Mouse (Mus musculus) layer of hippocampus, adult 9-10 months (tissue): Measurements from ENCODE around the gene Rragd.
"Not testable (repeated sequence)": the region's sequence is repeated elsewhere in the genome, so short reads cannot be mapped to it uniquely, and the experiment has no call there.

Experiments
- DNase-seq: peaks from one replicate; pipeline ENCODE4 v3.0.0; 2022; ENCODE audit warnings: low spot score

The Rragd gene

GRCm38 (mm10) chr4:32982716-32983175, at the start of gene Rragd:
Gene Rragd (plus strand): TSS chr4:32983037.
- no peak for DNase-seq

DNA sequence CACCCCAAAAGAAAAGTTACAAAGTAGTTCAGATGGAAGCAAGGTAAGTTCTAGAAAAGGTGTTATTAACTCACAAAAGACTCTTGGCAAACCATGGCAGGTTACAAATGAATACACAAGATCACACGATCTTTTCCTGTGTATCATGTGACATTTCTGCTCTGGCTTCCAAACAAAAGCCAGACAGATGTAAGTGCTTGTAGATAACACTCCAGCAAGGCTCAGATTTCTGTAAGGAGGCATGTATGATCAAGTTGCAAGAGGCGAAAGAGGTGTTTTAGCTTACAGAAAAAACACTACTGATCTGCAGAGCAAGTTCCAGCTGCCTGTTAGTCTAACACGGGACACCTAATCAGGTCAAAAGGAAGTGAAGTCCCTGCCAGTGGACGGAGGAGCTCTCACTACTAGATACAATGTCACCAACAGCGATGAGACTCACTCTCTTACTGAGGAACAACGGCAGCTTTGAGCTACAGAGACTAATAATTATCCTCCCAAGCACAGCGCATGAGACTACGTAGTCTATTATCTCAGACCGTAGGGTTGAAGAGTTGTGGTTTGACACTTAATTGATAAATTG, 46.0 kb upstream of the Rragd start:
- no peak for DNase-seq

DNA sequence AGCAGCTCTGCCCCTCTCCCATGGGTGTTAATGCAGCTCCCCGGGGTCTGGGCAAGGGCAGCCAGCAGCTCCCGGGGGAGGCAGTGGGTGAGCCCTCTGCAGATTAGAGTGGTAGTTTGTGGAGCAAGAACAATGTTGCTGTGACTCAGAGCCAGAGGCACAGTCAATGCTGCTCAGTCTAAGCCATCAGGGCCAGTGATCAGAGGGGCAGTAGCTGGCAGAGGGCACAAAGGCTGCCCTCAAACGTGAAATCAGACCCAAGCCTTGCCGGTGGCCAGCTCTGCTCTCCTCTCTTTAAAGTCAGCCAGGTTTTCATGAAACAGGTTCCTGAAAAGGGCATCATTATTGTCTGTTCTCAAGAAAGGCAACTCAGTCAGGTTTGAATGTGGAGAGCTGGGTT, 43.3 kb upstream of the Rragd start:
- DNase-seq: no peak

DNA sequence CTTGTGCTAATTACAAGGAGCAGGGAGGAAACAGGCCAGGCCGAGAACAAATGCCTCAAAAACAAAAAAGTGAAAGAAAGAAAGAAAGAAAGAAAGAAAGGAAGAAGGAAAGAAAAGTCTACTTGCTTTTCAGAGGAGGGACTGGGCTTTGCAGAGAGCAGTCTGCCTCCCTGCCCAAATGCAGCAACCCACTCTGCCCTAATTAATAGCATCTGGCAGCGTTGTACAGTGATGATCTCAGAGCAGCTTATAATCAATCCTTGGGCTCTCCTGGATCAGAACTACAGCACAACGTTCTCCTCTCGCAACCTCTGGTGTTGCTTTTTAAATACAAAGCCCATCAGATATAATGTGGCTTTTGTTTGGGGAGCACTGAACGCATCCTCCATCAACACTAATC, 42.9 kb upstream of the Rragd start:
- DNase-seq: no peak

DNA sequence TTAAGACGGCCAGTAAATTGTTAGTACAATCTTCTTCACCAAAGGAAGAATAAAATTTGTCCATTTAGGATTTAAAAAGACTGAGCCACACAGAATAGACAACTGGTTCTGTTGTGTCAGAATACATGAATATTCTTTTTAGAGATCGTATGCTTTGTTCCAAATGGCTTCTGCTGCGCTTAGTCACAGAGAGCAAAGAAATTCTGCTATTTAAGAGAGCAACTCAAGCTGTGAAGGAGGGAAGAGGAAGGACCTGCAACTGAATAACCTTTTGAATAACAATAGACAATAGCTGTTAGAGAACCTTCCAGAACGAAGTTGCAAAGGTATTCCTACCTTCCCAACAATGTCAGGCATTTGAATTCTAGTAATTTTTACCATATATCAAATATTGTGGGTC, 41.9 kb upstream of the Rragd start:
- DNase-seq: no peak

DNA sequence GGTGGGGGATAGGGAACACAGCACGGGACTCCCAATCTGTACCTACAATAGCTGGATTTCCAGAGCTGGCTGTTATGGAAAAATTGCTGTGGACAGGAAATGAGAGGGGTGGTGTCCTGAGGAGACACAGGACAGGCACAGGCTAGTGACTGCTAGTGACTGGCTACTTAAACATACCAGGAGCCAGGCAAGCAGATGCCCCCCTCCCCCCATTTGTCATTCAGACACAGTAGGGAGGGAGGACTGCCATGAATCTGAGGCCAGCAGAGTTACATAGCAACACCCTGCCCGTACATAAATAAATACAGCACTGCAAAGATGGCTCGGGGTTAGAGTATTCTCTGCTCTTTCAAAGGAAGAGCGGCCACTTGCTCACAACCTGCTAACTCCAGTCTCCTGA, 35.2 kb upstream of the Rragd start:
- DNase-seq: no peak

DNA sequence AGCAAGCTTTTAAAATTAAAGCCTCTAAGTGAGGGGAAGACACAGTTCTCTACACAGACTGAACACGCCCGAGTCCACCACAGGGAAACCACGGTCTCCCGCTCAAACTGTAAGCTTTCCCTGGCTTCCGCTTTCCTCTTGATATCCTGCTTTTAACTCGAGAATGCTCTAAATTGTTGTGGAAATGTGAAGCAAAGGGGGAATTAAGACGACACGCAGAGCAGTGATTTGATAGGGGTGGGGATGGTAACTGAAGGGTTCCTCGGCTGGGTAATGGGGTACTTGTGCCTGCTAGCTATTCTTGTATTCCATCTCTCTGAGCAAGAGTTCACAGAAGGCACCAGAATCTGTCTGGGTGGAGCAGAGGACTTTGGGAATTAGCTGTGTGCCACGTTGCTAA, 34.1 kb upstream of the Rragd start:
- no peak for DNase-seq

GRCm38 (mm10) chr4:32950356-32951034, 32.3 kb upstream of the Rragd start, which contains the start of gene Ankrd6:
Gene Ankrd6 (minus strand): TSS chr4:32950841.
- no peak for DNase-seq

GRCm38 (mm10) chr4:32951035-32951940, 31.5 kb upstream of the Rragd start:
- no peak for DNase-seq

DNA sequence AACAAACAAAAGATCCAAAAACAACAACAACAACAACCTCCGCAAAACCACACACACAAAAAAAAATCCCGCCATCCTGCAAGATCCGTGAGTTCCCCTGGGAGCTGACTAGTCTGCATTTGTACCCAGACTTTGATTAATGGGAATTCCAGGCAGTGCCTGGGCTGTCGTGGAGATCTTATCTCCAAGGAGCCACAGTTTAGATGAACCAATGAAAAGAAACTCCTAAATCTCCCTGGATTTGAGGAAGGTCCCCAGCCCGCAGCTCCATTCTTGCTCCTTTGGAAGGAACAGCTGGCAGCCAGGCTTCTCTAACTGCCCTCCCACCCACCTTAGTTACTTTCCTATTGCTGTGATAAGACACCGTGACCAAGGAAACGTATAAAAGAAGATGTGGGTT, 30.2 kb upstream of the Rragd start:
- no peak for DNase-seq

DNA sequence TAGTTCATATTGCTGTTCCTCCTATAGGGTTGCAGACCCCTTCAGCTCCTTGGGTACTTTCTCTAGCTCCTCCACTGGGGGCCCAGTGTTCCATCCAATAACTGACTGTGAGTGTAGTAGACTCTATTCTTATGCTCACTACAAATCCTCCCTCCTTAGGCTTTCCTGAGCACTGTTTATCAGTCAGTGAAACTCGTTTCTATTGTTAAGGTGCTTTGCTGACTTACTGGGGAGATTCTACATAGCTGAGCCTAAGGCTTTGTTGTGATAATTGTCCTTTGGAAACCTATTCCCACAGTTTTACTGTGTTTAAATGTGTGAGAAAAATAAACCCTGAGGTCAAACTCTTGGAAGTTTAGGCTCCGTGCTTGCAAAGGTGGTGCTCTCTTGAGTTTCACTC, 26.4 kb upstream of the Rragd start:
- no peak for DNase-seq

DNA sequence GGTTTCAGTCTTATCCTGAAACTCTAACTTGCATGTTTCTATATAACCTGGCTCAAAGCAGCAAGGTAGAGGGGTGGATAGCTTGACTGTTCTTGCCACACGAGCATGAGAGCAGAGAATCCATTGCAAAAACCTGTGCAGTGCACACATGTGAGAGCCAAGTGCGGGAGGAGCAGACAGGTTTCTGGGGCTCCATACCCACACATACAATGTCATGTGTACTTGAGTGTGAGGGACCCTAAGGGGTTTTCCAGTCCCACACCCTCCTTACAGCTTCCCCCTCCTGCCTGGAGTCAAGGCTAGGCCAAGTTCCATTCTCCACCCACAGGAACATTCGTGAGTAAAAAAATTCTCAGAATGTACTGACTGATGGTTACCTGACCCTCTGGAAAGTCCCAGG, 21.4 kb upstream of the Rragd start:
- no peak for DNase-seq

DNA sequence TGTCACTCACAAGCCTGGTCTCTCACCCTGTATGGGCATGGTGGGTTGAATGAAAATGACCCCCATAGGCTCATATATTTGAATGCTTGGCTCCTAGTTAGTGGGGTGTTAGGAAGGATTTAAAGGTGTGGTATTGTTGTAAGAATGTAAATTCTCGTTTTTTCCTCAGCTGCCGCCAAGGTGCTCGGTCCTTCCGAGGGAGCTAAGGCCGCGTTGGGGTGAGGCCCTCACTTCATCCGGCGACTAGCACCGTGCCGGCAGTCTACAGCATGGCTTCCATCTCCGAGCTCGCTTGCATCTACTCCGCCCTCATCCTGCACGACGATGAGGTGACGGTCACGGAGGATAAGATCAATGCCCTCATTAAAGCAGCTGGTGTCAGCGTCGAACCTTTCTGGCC, 18.2 kb upstream of the Rragd start:
- DNase-seq: not testable (repeated sequence)

DNA sequence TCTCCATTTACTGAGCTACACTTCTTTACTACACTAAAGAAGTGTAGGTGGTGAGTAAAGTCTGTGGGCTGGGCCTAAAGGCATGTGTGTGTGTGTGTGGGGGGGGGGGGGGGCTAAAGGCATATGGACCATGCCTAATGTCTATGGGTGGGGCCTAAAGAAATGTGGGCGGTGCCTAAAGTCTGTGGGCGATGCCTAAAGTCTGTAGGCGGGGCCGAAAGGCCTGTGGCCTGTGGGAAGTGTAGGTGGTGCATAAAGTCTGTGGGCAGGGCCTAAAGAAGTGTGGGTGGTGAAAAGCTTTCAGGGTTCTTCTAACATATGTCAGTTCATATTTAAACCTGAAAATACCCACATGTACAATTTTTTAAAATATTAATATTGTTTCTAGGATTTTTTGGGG, 5.5 kb upstream of the Rragd start:
- no peak for DNase-seq

DNA sequence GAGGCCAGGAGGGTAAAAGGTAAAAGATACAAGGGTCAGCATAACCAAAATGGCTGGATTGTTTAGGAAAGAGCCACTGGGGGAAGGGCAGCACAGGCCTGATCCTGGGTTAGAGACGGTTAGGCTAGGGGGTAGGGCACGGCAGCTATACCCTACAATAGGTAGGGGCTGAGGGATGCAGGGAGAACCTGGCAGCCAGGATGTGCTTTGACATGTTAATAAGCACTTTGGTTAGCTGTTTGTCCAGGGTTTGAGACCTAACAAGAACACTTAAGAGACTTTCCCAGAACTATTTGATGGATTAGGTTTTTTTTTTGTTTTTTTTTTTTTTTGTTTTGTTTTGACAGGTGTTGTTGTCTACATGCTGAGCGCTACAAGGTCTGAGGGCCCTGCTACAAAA, 2.8 kb upstream of the Rragd start:
- no peak for DNase-seq

GRCm38 (mm10) chr4:32981617-32982016, 1.2 kb upstream of the Rragd start:
- no peak for DNase-seq

GRCm38 (mm10) chr4:32982041-32982715, 659 bp upstream of the Rragd start:
- DNase-seq: no peak

DNA sequence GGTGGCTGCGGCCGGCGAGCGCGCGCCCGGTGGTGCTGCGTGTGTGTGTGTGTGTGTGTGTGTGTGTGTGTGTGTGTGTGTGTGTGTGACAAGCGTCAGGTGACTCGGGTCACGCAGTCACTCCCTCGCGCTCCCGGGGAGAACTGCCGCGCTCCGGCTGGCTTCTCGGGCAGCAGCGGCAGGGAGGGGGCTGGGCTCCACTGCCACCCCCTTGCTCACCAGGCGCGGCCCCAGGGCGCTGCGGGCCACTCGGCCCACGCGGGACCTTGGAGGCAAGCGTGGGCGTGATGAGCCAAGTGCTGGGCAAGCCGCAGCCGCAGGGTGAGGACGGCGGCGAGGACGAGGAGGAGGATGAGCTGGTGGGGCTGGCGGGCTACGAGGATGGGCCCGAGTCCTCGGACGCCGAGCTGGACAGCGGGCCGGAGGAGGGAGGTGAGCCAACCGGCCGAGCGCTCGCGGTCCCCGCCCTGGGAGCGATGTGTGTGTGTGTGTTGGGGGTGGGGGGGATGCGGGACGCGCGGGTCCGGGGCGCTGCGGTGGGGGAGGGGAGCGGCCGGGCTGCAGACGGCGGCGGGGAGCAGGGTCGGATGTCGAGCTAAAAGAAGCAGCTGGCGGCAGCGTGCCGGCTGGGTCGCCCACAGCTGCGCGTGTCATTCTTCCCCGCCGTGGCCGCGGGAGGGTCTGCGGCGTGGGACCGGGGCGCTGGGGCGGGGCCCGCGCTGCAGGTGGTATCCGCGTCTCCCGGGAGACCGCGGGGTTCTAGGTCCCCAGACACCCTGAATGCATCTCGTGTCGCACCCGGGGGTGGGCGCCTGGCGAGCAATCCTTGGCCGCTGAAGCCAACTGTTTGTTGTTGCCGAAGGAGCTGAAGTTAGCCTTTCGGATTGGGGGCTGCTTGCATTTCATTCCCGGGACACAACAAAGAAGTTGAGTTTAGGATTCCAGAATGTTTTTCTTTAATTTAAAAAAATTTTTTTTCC, 629 bp downstream of the Rragd start:
- no peak for DNase-seq

- DNase-seq: no peak
Observed at GRCm38 (mm10) chr4:32984242-32984641, 1.4 kb downstream of the Rragd start.

DNA sequence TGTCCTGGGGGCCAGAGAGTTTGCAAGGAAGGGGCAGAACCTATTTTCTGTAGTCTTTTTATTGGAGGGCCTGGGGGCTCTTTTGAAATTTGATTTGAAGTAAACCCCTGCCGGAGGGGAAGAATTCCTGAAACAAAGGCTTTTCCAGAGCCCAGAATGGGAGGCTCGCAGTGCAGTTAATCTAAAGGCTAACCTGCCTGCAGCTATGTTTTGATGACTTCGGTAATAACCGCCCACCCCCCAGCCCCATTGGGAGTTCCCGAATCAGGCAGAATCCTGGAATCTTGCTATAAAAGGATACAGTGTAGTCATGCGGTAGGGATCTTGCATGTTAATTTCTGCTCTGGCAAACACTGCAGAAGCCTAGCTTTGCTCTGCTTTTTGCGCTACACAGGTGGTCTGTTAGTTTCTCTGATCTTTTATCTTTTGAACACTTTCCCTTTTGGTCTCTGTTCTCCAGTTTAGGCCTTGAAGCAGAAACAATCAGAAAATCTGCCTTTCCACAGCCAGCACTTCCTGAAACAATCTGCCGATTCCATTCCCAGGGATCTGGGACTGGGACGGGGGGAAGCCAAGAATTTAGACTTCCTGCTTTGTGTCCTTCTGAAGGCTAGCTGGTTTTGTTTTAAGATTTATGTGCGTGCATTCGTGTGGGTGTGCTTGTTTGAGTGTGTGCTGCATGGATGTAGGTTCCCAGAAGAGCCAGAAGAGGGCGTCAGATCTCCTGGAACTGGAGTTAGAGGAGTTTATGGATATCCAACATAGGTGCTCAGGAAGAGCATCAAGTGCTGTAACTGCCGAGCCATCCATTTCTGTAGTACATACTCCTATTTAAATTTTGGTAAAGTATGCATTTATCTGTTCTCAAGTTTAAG, 2.2 kb downstream of the Rragd start:
- no peak for DNase-seq
